Mouse (Mus musculus) gonadal fat pad, adult 2 months (tissue): Measurements from ENCODE around the gene Qpctl. TPM values are rescaled to one million over a fixed set of nuclear protein-coding genes. Genes with fewer than 3 reads are reported as not detected.

Experiments used
- polyA plus RNA-seq: library from polyadenylated mRNA; depleted of rRNA; stranded (reverse); fragments of >200 nt; gene quantifications from 2 replicates; pipeline ENCODE4 v1.2.3, GENCODE M21; 2012; rRNA removed

Gene Qpctl
- polyA plus RNA-seq, 1 experiment = 19.4 TPM

Other genes starting within 250 kb of the Qpctl start
- gene Ccdc61, start 238.9 kb downstream of the Qpctl start, polyA plus RNA-seq = 20.1 and 23.2 TPM in 2 replicates
- gene Nova2, start 223.4 kb downstream of the Qpctl start, polyA plus RNA-seq = 1.3 and 2.1 TPM in 2 replicates
- gene Nanos2, start 161.9 kb downstream of the Qpctl start, polyA plus RNA-seq = not detected in 2 replicates
- 3.4 and 5.6 TPM in 2 replicates for gene Mypop, start 158.0 kb downstream of the Qpctl start, polyA plus RNA-seq
- 19.4 and 26.1 TPM in 2 replicates for gene Irf2bp1, start 145.2 kb downstream of the Qpctl start, polyA plus RNA-seq
- 0.07 and 0.09 TPM in 2 replicates for gene Foxa3, start 125.8 kb downstream of the Qpctl start, polyA plus RNA-seq
- 65.9 and 73.5 TPM in 2 replicates for gene Sympk, start 124.9 kb downstream of the Qpctl start, polyA plus RNA-seq
- gene Rsph6a, start 94.6 kb downstream of the Qpctl start, polyA plus RNA-seq = 0.38 and 0.76 TPM in 2 replicates
- 52.6 and 61.1 TPM in 2 replicates for gene Dmwd, start 73.1 kb downstream of the Qpctl start, polyA plus RNA-seq
- gene Dmpk, start 65.4 kb downstream of the Qpctl start, polyA plus RNA-seq = 234 and 248 TPM in 2 replicates
- gene Six5, start 54.7 kb downstream of the Qpctl start, polyA plus RNA-seq = 33.2 and 35.6 TPM in 2 replicates
- gene Gm4969, start 30.9 kb downstream of the Qpctl start, polyA plus RNA-seq = 0.13 and 0.19 TPM in 2 replicates
- 7.9 and 9.3 TPM in 2 replicates for gene Fbxo46, start 29.4 kb downstream of the Qpctl start, polyA plus RNA-seq
- 30.6 and 37.8 TPM in 2 replicates for gene Snrpd2, start 431 bp upstream of the Qpctl start, polyA plus RNA-seq
- 2.6 and 3.9 TPM in 2 replicates for gene Gipr, start 16.8 kb upstream of the Qpctl start, polyA plus RNA-seq
- 47.5 and 48.5 TPM in 2 replicates for gene Eml2, start 27.1 kb upstream of the Qpctl start, polyA plus RNA-seq
- gene Gpr4, start 63.2 kb upstream of the Qpctl start, polyA plus RNA-seq = 13.3 and 15.3 TPM in 2 replicates
- gene Opa3, start 79.0 kb upstream of the Qpctl start, polyA plus RNA-seq = 30.2 and 38.1 TPM in 2 replicates
- 61.0 and 82.5 TPM in 2 replicates for gene Vasp, start 122.5 kb upstream of the Qpctl start, polyA plus RNA-seq
- gene Ppm1n, start 130.8 kb upstream of the Qpctl start, polyA plus RNA-seq = not detected in 2 replicates
- 30.6 and 59.5 TPM in 2 replicates for gene Rtn2, start 133.3 kb upstream of the Qpctl start, polyA plus RNA-seq
- 0.89 and 1.1 TPM in 2 replicates for gene Fosb, start 160.8 kb upstream of the Qpctl start, polyA plus RNA-seq
- 49.0 and 57.8 TPM in 2 replicates for gene Ercc1, start 195.5 kb upstream of the Qpctl start, polyA plus RNA-seq
- 4.5 and 5.3 TPM in 2 replicates for gene Cd3eap, start 210.2 kb upstream of the Qpctl start, polyA plus RNA-seq
- gene Ppp1r13l, start 210.5 kb upstream of the Qpctl start, polyA plus RNA-seq = 13.3 and 14.8 TPM in 2 replicates
- 32.0 and 47.0 TPM in 2 replicates for gene Ercc2, start 232.7 kb upstream of the Qpctl start, polyA plus RNA-seq